Mouse (Mus musculus) erythroblast, embryonic 14.5 days (primary cell): ENCODE data around the gene Tmtc4.

Experiments used
- GATA1 ChIP-seq: IDR thresholded peaks from 2 replicates; pipeline ENCODE4 v1.6.1; 2012; ENCODE audit warnings: low read length, inconsistent platforms, mixed read lengths
- TAL1 ChIP-seq: IDR thresholded peaks from 3 replicates; pipeline ENCODE4 v1.6.1; 2012; ENCODE audit warnings: low read length, inconsistent platforms, mixed read lengths

- TF ChIP-seq GATA1, result no peak
- TF ChIP-seq TAL1, result no peak
Measured at GRCm38 (mm10) chr14:122982571-122983225, 1.1 kb downstream of the Tmtc4 start.
